In genomic region chrX:166661043-166661718, GRCm38 (mm10) we compare ENCODE assay signal across 8 mouse cellular contexts.
A peak's percentile ranks its signal among the peaks of the same experiment; 100 is the strongest.
DNase-seq lines count a peak whose midpoint lies in the region; ATAC-seq and TF ChIP-seq lines count a peak whose summit lies in the region.

No protein-coding gene starts in this region.

- DNase-seq in ES-E14 (ENCODE audit: low read depth, low spot score), result no peak
- peak; percentile 72 for DNase-seq in cerebellum, adult 9-10 months
- DNase-seq in frontal cortex, postnatal 10 days (ENCODE audit: low spot score in 2 of 2), result peak; percentile 12 to 20
- DNase-seq in layer of hippocampus, adult 9-11 months, result peak; percentile 67
- DNase-seq in lung, postnatal 0 days (ENCODE audit: low spot score), result peak; percentile 82
- peak; percentile 80 for DNase-seq in thymus, postnatal 14 days

- H3K4me1 ChIP-seq in ES-E14 (ENCODE audit: control insufficient read depth in 2 of 2, insufficient read depth in 2 of 2, low read length in 2 of 2, poor library complexity in 1 of 2), result 0 out of 4 replicates have a peak, but pooled peaks cover 0 to 3% of the 10 kb centered on the region in 2 experiments
- H3K4me1 ChIP-seq in hindbrain, embryonic 12.5 days, result no peaks in the 10 kb centered on the region; the same call in 1 of the 2 replicates
- no peaks in the 10 kb centered on the region for H3K4me1 ChIP-seq in lung, postnatal 0 days (ENCODE audit: insufficient read depth, low read depth, low read length)
- H3K4me1 ChIP-seq in olfactory bulb, adult 2 months (ENCODE audit: control insufficient read depth, insufficient read depth, low read length), result peaks cover 8% of the 10 kb centered on the region

- peaks cover 34% of the 10 kb centered on the region for H3K27me3 ChIP-seq in hindbrain, embryonic 12.5 days
- H3K27me3 ChIP-seq in lung, postnatal 0 days (replicated peaks; ENCODE audit: insufficient read depth, low read length), result no peaks in the 10 kb centered on the region

- no peak overlapping the region for H3K4me3 ChIP-seq in ES-E14 (ENCODE audit: insufficient read depth in 1 of 2, low read depth in 1 of 2, low read length in 2 of 2, poor library complexity in 1 of 2, severe bottlenecking in 1 of 2)
- H3K4me3 ChIP-seq in hindbrain, embryonic 12.5 days, result 0 out of 2 replicates have a peak overlapping the region, but pooled peaks have one; percentile 6
- H3K4me3 ChIP-seq in lung, postnatal 0 days (ENCODE audit: low read depth, low read length), result no peak overlapping the region
- peak overlapping the region; percentile 26 for H3K4me3 ChIP-seq in olfactory bulb, adult 2 months (ENCODE audit: insufficient read depth, low read depth, low read length)

- ATAC-seq in hindbrain, embryonic 12.5 days (ENCODE audit: low FRiP score), result peak; percentile 87
- ATAC-seq in lung, postnatal 0 days, result peak; percentile 51

- no peak overlapping the region for H3K9ac ChIP-seq in ES-E14 (ENCODE audit: insufficient read depth, low read depth, low read length, poor library complexity, severe bottlenecking)
- no peak overlapping the region for H3K9ac ChIP-seq in hindbrain, embryonic 12.5 days
- 0 out of 2 replicates have a peak overlapping the region, but pooled peaks have one; percentile 8 for H3K9ac ChIP-seq in lung, postnatal 0 days (replicated peaks; ENCODE audit: low read depth)

- 23% methylated on average over 16 of the region's 16 CpGs for WGBS in hindbrain, embryonic 12.5 days
- 22% methylated on average over 16 of the region's 16 CpGs for WGBS in lung, postnatal 0 days
- 18% methylated on average over 16 of the region's 16 CpGs for WGBS in olfactory bulb, adult 2 months

- TF ChIP-seq POLR2A in olfactory bulb, adult 2 months (IDR thresholded peaks at IDR 0.05; ENCODE audit: insufficient read depth, low read depth, low read length), result no peak

- H3K4me2 ChIP-seq in hindbrain, embryonic 12.5 days (replicated peaks), result peak overlapping the region; percentile 36
- H3K4me2 ChIP-seq in lung, postnatal 0 days (replicated peaks; ENCODE audit: low read depth, low read length), result 0 out of 2 replicates have a peak overlapping the region, but pooled peaks have one; percentile 32

- 0 out of 2 replicates have a peak, but pooled peaks have one; percentile 40 for TF ChIP-seq EP300 in lung, postnatal 0 days (IDR thresholded peaks at IDR 0.05)

- H3K9me3 ChIP-seq in ES-E14 (ENCODE audit: control insufficient read depth, insufficient read depth, low read depth, low read length), result no peaks in the 10 kb centered on the region
- no peaks in the 10 kb centered on the region for H3K9me3 ChIP-seq in hindbrain, embryonic 12.5 days (replicated peaks)
- H3K9me3 ChIP-seq in lung, postnatal 0 days (ENCODE audit: low read length), result no peaks in the 10 kb centered on the region

- H3K27ac ChIP-seq in ES-E14 (ENCODE audit: insufficient read depth, low read depth, low read length, poor library complexity, severe bottlenecking), result peak overlapping the region; percentile 53; the same call in 1 of the 2 replicates
- H3K27ac ChIP-seq in hindbrain, embryonic 12.5 days, result peak overlapping the region; percentile 88
- peak overlapping the region; percentile 87 for H3K27ac ChIP-seq in lung, postnatal 0 days (ENCODE audit: low read length)
- H3K27ac ChIP-seq in olfactory bulb, adult 2 months (ENCODE audit: insufficient read depth, low read depth, low read length), result peak overlapping the region; percentile 77

- in situ Hi-C loops in ES-E14 (cut with MboI; ENCODE audit: low sequenced_read_pairs in 2 of 2, unreplicated experiment in 2 of 2), result loop anchor here (10.0 to 25.0 kb wide), 3 partner anchors 499 to 576 kb away; partner anchors contain the start of gene Gemin8 (in 1 of the 2)

- H3K36me3 ChIP-seq in ES-E14 (ENCODE audit: control insufficient read depth, insufficient read depth, low read length, poor library complexity, severe bottlenecking), result no peaks in the 10 kb centered on the region
- no peaks in the 10 kb centered on the region for H3K36me3 ChIP-seq in hindbrain, embryonic 12.5 days
- no peaks in the 10 kb centered on the region for H3K36me3 ChIP-seq in lung, postnatal 0 days (ENCODE audit: insufficient read depth, low read length)

- peak; percentile 16; the same call in 1 of the 2 replicates for TF ChIP-seq CTCF in lung, postnatal 0 days (IDR thresholded peaks at IDR 0.05)
- TF ChIP-seq CTCF in olfactory bulb, adult 2 months (IDR thresholded peaks at IDR 0.05; ENCODE audit: insufficient read depth, low read depth, low read length), result no peak

TF ChIP-seq in ES-E14, 5 proteins besides CTCF, POLR2A, EP300 and RAD21:
- TF ChIP-seq CHD2 (IDR thresholded peaks at IDR 0.05; ENCODE audit: low read depth, low read length) (no peak), HCFC1 (IDR thresholded peaks at IDR 0.05; ENCODE audit: borderline replicate concordance, insufficient read depth, low read length) (no peak), ZC3H11A (IDR thresholded peaks at IDR 0.05; ENCODE audit: borderline replicate concordance, low read depth, low read length) (peak; percentile 79; the same call in 1 of the 2 replicates), MAFK (IDR thresholded peaks at IDR 0.05; ENCODE audit: insufficient read depth, low read depth, low read length) (no peak), ZNF384 (IDR thresholded peaks at IDR 0.05; ENCODE audit: low read depth, low read length) (no peak)

Comparison
In these comparisons a context has a peak if more than half of its experiments do, and no peak if none do; other contexts are left out.
1. H3K4me3 ChIP-seq: peak in hindbrain, embryonic 12.5 days (single experiment) and olfactory bulb, adult 2 months (single experiment); none in ES-E14 (0 of 2) and lung, postnatal 0 days (single experiment).
2. Peak in every context shown above with its lines, with median percentiles within 50 percentile points of each other: H3K27ac ChIP-seq.